In genomic region chr6:128797936-128798771, GRCm38 (mm10) we compare ENCODE assay signal across 8 mouse cellular contexts. TPM values are rescaled to one million over a fixed set of nuclear protein-coding genes. Genes with fewer than 3 reads are reported as not detected.
A peak's percentile ranks its signal among the peaks of the same experiment; 100 is the strongest.
DNase-seq lines count a peak whose midpoint lies in the region; ATAC-seq and TF ChIP-seq lines count a peak whose summit lies in the region.

No protein-coding gene starts in this region.

- 0 out of 2 replicates have a peak, but pooled peaks cover 3% of the 10 kb centered on the region for H3K4me1 ChIP-seq in heart, embryonic 11.5 days (ENCODE audit: control insufficient read depth, insufficient read depth, low read length)
- H3K4me1 ChIP-seq in limb, embryonic 14.5 days (ENCODE audit: control insufficient read depth, insufficient read depth, low read length): no peaks in the 10 kb centered on the region
- peaks cover 14% of the 10 kb centered on the region for H3K4me1 ChIP-seq in midbrain, embryonic 15.5 days

- H3K9me3 ChIP-seq in heart, embryonic 11.5 days (replicated peaks; ENCODE audit: control insufficient read depth, low read length): no peaks in the 10 kb centered on the region
- H3K9me3 ChIP-seq in limb, embryonic 14.5 days (ENCODE audit: control insufficient read depth, low read length): no peaks in the 10 kb centered on the region
- no peaks in the 10 kb centered on the region for H3K9me3 ChIP-seq in midbrain, embryonic 15.5 days

- TF ChIP-seq CTCF in layer of hippocampus, adult 2 months (conservative IDR thresholded peaks at IDR 0.05): no peak

- H3K4me2 ChIP-seq in heart, embryonic 11.5 days: peak overlapping the region; percentile 71
- peak overlapping the region; percentile 57 for H3K4me2 ChIP-seq in limb, embryonic 14.5 days (replicated peaks; ENCODE audit: low read depth, low read length, severe bottlenecking)
- H3K4me2 ChIP-seq in midbrain, embryonic 15.5 days: peak overlapping the region; percentile 66

- WGBS in heart, embryonic 11.5 days (ENCODE audit: insufficient replicate concordance): 16% methylated on average over 15 of the region's 15 CpGs
- WGBS in limb, embryonic 14.5 days: 11% methylated on average over 15 of the region's 15 CpGs
- 9% methylated on average over 15 of the region's 15 CpGs for WGBS in midbrain, embryonic 15.5 days

- H3K36me3 ChIP-seq in heart, embryonic 11.5 days (ENCODE audit: control insufficient read depth, insufficient read depth, low read length): no peaks in the 10 kb centered on the region
- no peaks in the 10 kb centered on the region for H3K36me3 ChIP-seq in limb, embryonic 14.5 days (ENCODE audit: control insufficient read depth, insufficient read depth, low read length)
- no peaks in the 10 kb centered on the region for H3K36me3 ChIP-seq in midbrain, embryonic 15.5 days (replicated peaks)

- peak overlapping the region; percentile 70 for H3K4me3 ChIP-seq in layer of hippocampus, adult 2 months
- H3K4me3 ChIP-seq in heart, embryonic 11.5 days (ENCODE audit: low read depth, low read length): peak overlapping the region; percentile 68
- H3K4me3 ChIP-seq in limb, embryonic 14.5 days (replicated peaks; ENCODE audit: low read length): peak overlapping the region; percentile 57
- H3K4me3 ChIP-seq in midbrain, embryonic 15.5 days: peak overlapping the region; percentile 73

- no peak for TF ChIP-seq POLR2A in limb, embryonic 14.5 days (IDR thresholded peaks at IDR 0.05; ENCODE audit: borderline replicate concordance, extremely low read depth, insufficient read depth, insufficient read length)

- 0 out of 2 replicates have a peak overlapping the region, but pooled peaks have one; percentile 36 for H3K9ac ChIP-seq in heart, embryonic 11.5 days (ENCODE audit: low read depth, low read length)
- H3K9ac ChIP-seq in limb, embryonic 14.5 days (ENCODE audit: low read depth, low read length, severe bottlenecking): peak overlapping the region; percentile 42
- peak overlapping the region; percentile 32 for H3K9ac ChIP-seq in midbrain, embryonic 15.5 days

- peak overlapping the region; percentile 32; the same call in 1 of the 2 replicates for H3K27ac ChIP-seq in layer of hippocampus, adult 2 months
- H3K27ac ChIP-seq in heart, embryonic 11.5 days (ENCODE audit: low read depth, low read length): no peak overlapping the region
- H3K27ac ChIP-seq in limb, embryonic 14.5 days (replicated peaks; ENCODE audit: low read depth, low read length): 0 out of 2 replicates have a peak overlapping the region, but pooled peaks have one; percentile 26
- peak overlapping the region; percentile 59 for H3K27ac ChIP-seq in midbrain, embryonic 15.5 days

- H3K27me3 ChIP-seq in heart, embryonic 11.5 days (ENCODE audit: control insufficient read depth, insufficient read depth, low read length): no peaks in the 10 kb centered on the region
- no peaks in the 10 kb centered on the region for H3K27me3 ChIP-seq in limb, embryonic 14.5 days (ENCODE audit: control insufficient read depth, insufficient read depth, low read length)
- H3K27me3 ChIP-seq in midbrain, embryonic 15.5 days (replicated peaks): no peaks in the 10 kb centered on the region

- no peak for ATAC-seq in heart, embryonic 11.5 days (replicated peaks; ENCODE audit: insufficient number of reproducible peaks, low FRiP score, low TSS enrichment)
- no peak for ATAC-seq in limb, embryonic 14.5 days (ENCODE audit: low FRiP score, low read depth)
- ATAC-seq in midbrain, embryonic 15.5 days (replicated peaks): no peak

- DNase-seq in layer of hippocampus, adult 2 months (ENCODE audit: low spot score in 2 of 2): peak in 1 of 2 experiments; percentile 10
- no peak for DNase-seq in layer of hippocampus, adult 8-10 months (ENCODE audit: low spot score in 2 of 2)
- DNase-seq in cerebellum, adult 9-10 months: peak; percentile 63
- DNase-seq in limb, embryonic 14.5 days (ENCODE audit: low spot score): peak; percentile 6
- no peak for DNase-seq in adrenal gland, adult 8-10 months
- no peak for DNase-seq in right cerebral cortex, postnatal 14 days

RNA-seq across cellular contexts. Expression of gene Klrb1c, which starts 9.1 kb away (rescaled TPM):
- total RNA-seq in layer of hippocampus, adult 2 months (2021): not detected
- total RNA-seq in layer of hippocampus, adult 8-10 months (2022): under 1 TPM in 2 of 4 experiments, not detected in 2; 0.12 to 0.25 TPM
- polyA plus RNA-seq in heart, embryonic 11.5 days (2014; fragmentation: Nextera tagmentation; extraction: Ambion mirVana): not detected in 2 replicates
- polyA plus RNA-seq in limb, embryonic 14.5 days (2012; rRNA removed): 0.15 TPM in 1 of 2 replicates, not detected in the other
- polyA plus RNA-seq in limb, embryonic 14.5 days (2014; fragmentation: Nextera tagmentation; extraction: Ambion mirVana): 0.14 TPM in 1 of 2 replicates, not detected in the other
- polyA plus RNA-seq in midbrain, embryonic 15.5 days (2015; fragmentation: Nextera tagmentation; extraction: Ambion mirVana): 0.12 and 0.13 TPM in 2 replicates
- total RNA-seq in adrenal gland, adult 8-10 months (2022): 1 to 10 TPM in 1 of 4 experiments, under 1 TPM in 3; 0.22 to 1.0 (median 0.56) TPM

RNA-seq across cellular contexts. Expression of gene Gm44511, which starts 28.0 kb away (rescaled TPM):
- not detected for total RNA-seq in layer of hippocampus, adult 2 months (2021)
- total RNA-seq in layer of hippocampus, adult 8-10 months (2022): 1 to 10 TPM in 1 of 4 experiments, not detected in 3; 1.1 TPM
- polyA plus RNA-seq in heart, embryonic 11.5 days (2014; fragmentation: Nextera tagmentation; extraction: Ambion mirVana): not detected in 2 replicates
- 0.33 TPM in 1 of 2 replicates, not detected in the other for polyA plus RNA-seq in limb, embryonic 14.5 days (2012; rRNA removed)
- not detected in 2 replicates for polyA plus RNA-seq in limb, embryonic 14.5 days (2014; fragmentation: Nextera tagmentation; extraction: Ambion mirVana)
- polyA plus RNA-seq in midbrain, embryonic 15.5 days (2015; fragmentation: Nextera tagmentation; extraction: Ambion mirVana): not detected in 2 replicates
- under 1 TPM in 1 of 4 experiments, not detected in 3; 0.54 TPM for total RNA-seq in adrenal gland, adult 8-10 months (2022)

RNA-seq across cellular contexts. Expression of gene Klrb1b, which starts 28.0 kb away (rescaled TPM):
- total RNA-seq in layer of hippocampus, adult 2 months (2021): not detected
- total RNA-seq in layer of hippocampus, adult 8-10 months (2022): 1 to 10 TPM in 1 of 4 experiments, under 1 TPM in 1, not detected in 2; 0.40 to 1.3 TPM
- polyA plus RNA-seq in heart, embryonic 11.5 days (2014; fragmentation: Nextera tagmentation; extraction: Ambion mirVana): not detected in 2 replicates
- polyA plus RNA-seq in limb, embryonic 14.5 days (2012; rRNA removed): 0.12 and 0.40 TPM in 2 replicates
- polyA plus RNA-seq in limb, embryonic 14.5 days (2014; fragmentation: Nextera tagmentation; extraction: Ambion mirVana): 0.23 and 0.39 TPM in 2 replicates
- not detected in 2 replicates for polyA plus RNA-seq in midbrain, embryonic 15.5 days (2015; fragmentation: Nextera tagmentation; extraction: Ambion mirVana)
- under 1 TPM in 2 of 4 experiments, not detected in 2; 0.17 to 0.31 TPM for total RNA-seq in adrenal gland, adult 8-10 months (2022)

Comparison
In these comparisons a context has a peak if more than half of its experiments do, and no peak if none do; other contexts are left out.
1. DNase-seq: peak in cerebellum, adult 9-10 months (single experiment) and limb, embryonic 14.5 days (single experiment); none in layer of hippocampus, adult 8-10 months (0 of 2), adrenal gland, adult 8-10 months (single experiment) and right cerebral cortex, postnatal 14 days (single experiment).
2. Peak in every context shown above with its lines, with median percentiles within 50 percentile points of each other: H3K4me3 ChIP-seq, H3K4me2 ChIP-seq and H3K9ac ChIP-seq.